Mouse (Mus musculus) ovary, postnatal 10 days (tissue): ENCODE results near the gene Nrxn2.

Experiments used
- DNase-seq: peaks from one replicate; pipeline ENCODE4 v3.0.0; 2022; ENCODE audit warnings: low spot score

Nrxn2 gene

DNA sequence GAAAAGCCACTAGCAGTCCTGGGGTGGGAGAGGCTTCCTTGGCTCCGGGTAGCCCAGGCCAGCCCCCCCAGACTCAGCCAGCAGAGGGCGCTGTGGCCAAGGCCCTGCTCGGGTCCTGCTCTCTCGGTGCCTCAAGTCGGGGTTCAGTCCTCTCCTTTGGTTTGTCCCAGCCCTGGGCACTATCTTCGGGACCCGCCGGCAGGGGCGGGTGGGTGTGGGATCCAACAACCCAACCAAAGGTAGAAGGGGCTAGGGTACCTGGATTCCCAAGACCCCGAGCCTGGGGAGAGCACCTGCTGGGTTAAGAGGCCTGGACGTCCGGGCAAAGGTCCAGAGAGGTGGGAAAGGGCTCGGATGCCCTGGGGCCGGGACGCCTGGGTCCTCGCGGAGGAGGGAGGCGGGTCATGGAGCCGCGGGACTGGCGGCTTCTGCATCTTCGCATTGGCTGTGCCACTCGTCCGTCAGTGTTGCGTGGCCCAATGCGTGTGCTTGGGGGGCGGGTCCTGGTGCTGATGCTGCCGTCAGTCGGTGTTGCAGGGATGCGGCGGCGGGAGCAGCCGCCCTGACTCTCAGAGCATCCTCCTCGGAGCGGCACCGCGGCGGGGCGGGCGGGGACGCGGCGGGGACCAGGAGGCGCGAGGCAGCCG lies at the start of gene Nrxn2:
TSS of gene Nrxn2 (plus strand) at position 499 of the 647 bp plus-strand sequence.
- DNase-seq, result peak; percentile 59

- no peak for DNase-seq
These were observed 48.4 kb upstream of the Nrxn2 start for GRCm38 (mm10) chr19:6370175-6370574.

DNA sequence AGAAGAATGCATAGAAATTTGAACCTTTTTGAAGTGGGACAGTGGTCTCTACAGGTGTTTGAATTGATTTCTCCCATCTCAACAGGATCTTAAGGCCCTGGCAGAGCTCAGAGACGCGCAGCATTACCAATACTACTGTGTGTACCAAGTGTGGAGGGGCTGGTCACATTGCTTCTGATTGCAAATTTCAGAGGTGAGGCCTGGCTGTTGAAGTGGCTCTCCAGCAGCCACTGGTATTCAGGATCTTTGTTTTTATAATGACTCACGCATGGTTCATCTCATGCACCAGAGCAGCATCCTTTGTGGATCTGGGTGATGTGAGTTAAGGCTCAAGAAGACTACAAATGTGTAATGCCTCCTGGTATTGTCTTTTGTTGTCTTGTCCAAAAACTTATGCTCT lies 46.1 kb upstream of the Nrxn2 start:
- no peak for DNase-seq

- peak; percentile 60 for DNase-seq
These were observed 44.8 kb upstream of the Nrxn2 start for GRCm38 (mm10) chr19:6373539-6374400.

GRCm38 (mm10) chr19:6374571-6374970 lies 44.0 kb upstream of the Nrxn2 start:
- DNase-seq, result no peak

DNA sequence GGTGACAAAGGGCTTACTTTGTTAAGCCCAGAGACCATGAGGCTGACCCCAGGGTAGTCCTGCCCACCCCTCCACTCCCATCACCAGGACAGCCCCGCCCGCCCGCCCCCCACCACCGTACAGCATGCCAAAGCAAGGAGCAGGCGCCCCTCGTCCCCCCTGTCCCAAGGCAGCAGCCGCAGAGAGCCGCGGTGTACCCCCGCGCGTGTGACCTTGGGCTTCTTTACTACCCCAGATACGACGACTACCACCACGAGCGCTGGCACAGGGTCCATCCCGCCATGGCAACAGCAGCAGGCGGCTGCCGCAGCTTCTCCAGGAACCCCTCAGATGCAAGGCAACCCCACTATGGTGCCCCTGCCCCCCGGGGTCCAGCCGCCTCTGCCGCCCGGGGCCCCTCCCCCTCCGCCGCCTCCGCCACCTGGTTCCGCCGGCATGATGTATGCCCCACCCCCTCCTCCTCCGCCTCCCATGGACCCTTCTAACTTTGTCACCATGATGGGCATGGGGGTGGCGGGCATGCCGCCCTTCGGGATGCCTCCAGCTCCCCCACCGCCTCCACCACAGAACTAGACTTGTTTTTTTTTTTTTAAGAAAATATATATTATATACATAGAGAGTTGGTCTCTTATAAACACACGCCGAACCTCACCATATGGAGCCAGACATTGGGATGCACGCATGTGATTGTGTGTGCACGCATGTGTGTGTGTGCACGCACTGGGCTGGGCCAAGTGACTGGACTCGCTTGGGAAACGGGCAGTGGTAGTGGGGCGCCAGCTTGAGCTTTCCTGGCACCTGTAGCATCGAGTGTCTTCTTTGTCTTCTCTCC lies 42.9 kb upstream of the Nrxn2 start:
- no peak for DNase-seq

DNA sequence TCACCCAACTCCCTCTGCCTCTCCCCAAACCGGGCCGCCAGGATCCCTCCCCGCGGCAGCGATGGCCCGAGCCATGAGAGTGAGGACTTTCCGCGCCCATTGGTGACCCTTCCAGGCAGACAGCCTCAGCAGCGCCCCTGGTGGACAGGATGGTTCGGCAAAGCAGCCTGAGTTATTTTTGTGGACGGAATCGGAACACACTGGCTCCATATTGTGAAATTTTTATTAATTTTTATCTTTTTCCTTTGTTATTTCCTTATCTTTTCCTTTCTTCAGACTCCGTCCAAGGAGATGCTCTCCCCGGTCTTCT lies 42.3 kb upstream of the Nrxn2 start:
- DNase-seq, result no peak

DNA sequence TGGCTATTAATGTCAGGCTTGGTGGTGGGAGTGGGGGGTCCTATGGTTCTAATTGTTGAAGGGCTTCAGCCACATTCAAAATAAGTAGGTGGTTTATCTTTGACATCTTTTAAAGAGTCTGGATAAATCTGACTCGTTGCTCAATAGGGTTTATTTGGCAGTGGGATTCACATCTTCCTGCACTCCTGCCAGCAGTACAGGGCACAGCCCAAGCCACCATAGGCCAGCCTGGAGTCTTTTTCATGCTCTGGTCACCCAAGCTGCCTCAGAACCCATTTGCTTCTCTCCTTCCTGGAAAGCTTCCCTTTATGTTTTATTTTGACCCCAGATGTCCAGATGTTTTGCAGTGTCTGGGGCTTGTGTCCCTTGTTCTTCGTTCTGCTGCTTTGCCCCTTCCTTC lies 41.9 kb upstream of the Nrxn2 start:
- DNase-seq, result no peak

GRCm38 (mm10) chr19:6377327-6378040 lies 41.0 kb upstream of the Nrxn2 start:
- DNase-seq, result no peak

GRCm38 (mm10) chr19:6380411-6381166 lies 37.9 kb upstream of the Nrxn2 start:
- DNase-seq, result no peak

- no peak for DNase-seq
These were observed 37.3 kb upstream of the Nrxn2 start for GRCm38 (mm10) chr19:6381238-6381637.

DNA sequence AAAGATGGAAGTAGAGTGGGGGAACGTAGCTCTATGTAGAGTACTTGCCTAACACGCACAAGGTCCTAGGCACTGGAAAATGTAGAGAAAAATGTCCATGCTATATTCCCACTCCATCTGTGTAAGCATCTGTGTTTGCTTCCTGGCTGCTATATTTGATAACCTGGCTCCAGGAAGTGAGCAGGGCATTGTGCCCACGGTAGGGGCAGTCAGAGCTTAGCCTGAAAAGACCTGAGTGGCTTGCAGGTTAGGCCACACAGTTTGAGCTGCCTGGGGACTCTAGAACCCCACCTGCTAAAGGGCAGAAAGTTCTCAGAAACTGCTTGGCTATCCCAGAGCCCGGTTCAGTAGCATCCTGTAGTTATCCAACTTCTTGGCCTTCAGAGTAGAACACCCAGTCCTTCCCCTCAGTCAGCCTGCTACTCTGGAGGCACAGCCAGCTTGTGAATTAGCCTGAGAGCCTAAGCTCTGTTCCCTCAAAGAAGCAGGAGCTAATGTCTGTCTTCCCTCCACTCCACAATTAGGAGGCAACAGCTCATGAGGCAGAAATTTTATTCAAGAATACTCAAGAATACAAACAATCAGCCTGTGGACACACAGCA lies 36.1 kb upstream of the Nrxn2 start:
- no peak for DNase-seq

DNA sequence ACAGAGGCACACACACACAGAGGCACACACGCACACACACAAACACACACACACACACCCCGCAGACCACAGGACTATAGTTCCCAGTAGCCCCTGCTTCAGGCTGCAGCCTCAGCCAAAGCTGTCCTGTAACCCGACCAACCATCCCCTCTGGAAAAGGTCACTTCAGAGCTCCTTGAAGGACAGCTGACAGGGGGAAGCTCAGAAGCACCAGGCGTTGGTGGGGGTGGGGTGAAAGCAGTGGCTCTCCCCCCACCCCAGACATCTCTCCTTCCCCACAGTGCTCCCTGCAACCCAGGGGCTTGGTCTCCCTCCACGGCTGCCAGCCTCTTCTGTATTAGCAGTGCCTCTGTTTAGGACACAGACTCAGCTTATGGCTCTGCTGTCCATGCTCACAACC lies 35.1 kb upstream of the Nrxn2 start:
- DNase-seq, result no peak

DNA sequence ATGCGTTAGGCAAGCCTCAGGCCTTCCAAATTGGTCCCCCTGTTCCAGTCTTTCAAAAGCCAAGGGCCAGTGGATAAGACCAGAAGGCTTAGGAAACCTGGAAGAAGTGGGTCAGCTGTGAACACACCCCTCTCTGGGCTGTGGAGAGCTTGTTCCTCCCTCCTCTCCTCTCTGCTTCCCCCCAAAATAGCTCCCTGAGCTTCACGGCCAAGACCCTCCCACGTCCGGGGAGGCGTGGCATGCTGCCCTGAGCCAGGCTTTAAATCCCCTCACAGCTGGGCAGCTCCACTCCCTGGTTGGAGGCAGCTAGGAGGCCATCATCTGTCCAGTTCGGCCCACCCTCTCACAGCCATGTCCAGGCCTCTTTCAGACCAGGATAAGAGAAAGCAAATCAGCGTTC lies 34.4 kb upstream of the Nrxn2 start, which contains the start of gene Pygm:
TSS of gene Pygm (plus strand) at position 272 of the 400 bp plus-strand sequence.
- DNase-seq, result peak; percentile 59

DNA sequence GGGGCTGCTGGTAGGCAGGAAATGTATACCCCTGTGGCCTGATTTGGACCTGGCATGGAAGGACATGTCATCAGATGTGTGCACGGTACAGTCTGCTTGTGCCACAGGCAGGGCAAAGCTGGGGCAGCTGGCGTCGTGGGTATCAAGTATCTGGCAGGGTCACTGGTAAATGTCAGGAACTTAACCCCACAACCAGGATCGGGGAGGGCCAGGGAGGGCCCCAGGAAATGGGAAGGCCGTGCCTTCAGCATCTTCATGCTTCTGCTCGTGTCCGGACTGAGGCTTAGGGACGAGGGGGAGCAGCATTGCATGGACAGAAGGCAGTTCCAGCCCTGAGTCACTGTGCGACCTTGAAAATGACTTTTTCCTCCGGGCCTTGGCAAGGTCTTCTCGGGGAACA lies 33.6 kb upstream of the Nrxn2 start:
- DNase-seq, result no peak

GRCm38 (mm10) chr19:6385419-6385818 lies 33.1 kb upstream of the Nrxn2 start:
- DNase-seq, result no peak

DNA sequence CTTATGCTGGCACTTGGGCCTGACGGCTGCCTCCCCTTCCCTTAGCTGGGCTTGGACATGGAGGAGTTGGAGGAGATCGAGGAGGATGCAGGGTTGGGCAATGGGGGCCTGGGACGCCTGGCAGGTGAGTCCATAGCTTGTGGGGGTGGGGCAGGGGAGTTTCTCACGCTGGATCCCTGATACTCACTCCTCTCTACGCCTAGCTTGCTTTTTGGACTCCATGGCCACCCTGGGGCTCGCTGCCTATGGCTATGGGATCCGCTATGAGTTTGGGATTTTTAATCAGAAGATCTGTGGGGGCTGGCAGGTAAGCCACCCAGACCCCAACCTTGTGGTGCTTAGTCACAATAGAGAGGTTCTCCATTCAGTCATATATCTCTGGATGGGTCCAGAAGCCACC lies 32.7 kb upstream of the Nrxn2 start:
- DNase-seq, result no peak

DNA sequence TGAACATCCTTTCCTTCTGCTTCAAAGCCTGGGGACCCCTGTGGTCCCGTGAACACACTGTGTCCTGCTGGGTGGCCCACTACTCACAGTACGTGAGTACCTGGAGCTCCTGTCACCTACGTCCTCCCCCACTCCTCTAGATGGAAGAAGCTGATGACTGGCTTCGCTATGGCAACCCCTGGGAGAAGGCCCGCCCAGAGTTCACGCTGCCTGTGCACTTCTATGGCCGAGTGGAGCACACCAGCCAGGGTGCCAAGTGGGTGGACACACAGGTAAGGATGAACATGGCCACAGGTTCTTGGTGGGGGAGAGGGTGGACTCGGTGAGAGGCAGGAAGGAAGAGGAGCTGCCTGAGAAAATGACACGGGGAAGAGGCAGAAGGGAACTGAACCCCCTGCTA lies 32.3 kb upstream of the Nrxn2 start:
- DNase-seq, result no peak

DNA sequence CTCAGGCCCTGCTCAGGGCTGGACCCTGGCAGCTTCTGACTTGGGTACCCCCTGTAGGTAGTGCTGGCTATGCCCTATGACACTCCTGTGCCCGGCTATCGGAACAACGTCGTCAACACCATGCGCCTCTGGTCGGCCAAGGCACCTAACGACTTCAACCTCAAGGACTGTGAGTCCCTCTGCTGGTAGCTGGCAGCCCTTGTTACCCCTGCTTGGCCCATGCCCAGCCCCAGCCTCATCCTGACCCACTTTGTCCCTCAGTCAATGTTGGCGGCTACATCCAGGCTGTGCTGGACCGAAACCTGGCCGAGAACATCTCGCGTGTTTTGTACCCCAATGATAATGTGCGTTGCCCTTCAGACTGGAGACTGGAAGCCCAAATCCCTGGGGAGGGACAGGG lies 30.5 kb upstream of the Nrxn2 start:
- no peak for DNase-seq

- DNase-seq, result no peak
These were observed 28.7 kb upstream of the Nrxn2 start for GRCm38 (mm10) chr19:6389803-6390202.

DNA sequence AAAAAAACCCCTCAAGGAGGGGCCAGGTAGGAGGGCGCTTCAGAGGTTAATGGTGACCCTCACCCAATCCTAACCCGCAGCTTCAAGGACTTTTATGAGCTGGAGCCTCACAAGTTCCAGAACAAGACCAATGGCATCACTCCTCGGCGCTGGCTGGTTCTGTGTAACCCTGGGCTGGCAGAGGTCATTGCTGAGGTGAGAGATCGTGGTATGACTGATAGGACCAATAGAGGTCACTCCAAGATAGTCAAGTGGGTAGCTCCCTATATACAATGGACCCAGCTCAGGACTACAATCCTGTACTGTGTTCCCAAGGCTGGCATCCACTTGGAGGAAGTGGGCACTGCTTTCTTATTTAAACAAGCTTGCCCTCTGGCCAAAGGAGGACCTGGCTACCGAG lies 28.3 kb upstream of the Nrxn2 start:
- no peak for DNase-seq
